Mouse (Mus musculus) c-Kit-positive CD71-positive TER-119-negative erythroid progenitor cells, embryonic 14.5 days (primary cell): ENCODE data around the gene Gm5039.
"Not testable (repeated sequence)": the region's sequence is repeated elsewhere in the genome, so short reads cannot be mapped to it uniquely, and the experiment has no call there.

Experiments used
- DNase-seq: peaks from one replicate; pipeline ENCODE4 v3.0.0-alpha.2; 2013; ENCODE audit warnings: low read depth

Gm5039 gene

GRCm38 (mm10) chr12:88323926-88324325 lies at the start of gene Gm5039:
Gene Gm5039, minus strand, starts transcription at chr12:88324026.
- DNase-seq: not testable (repeated sequence)

DNA sequence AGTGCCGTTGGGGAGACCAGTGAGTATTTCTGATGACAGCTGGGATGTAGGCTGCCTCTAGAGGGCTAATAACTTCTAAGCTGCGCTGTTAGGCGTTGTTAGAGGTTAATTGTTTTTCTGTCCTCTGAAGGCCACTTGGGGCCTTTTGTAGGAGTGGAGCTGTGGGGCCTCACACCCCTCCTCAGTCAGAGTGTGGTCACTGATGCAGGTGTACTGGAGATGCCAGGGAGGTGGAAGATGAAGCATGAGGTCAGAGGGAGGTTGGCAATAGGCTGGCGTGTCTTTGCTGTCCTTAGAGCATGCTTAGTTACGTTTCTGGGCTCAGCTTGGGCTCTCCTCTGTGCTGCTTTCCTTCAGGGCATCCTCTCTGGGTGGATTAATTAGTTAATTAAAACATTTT lies 48.2 kb upstream of the Gm5039 start:
- DNase-seq: no peak

DNA sequence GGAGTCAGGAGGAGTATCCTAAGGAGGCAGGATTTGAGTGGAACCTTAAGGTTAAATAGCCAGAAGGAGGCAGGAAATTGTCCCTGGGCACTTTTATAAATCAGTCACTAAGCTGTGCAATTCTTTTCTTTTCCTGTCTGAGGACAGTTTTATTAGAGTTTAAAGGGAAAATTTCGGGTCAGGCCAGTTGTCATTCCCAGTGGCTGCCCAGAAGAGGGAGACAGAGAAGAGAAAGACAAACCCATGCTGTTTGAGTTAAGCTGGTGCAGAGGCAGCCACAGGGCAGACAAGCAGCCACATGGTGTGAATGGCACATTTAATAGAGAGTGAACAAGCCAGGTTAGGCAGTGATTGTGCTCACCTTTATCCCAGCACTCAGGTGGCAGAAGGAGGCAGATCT lies 46.5 kb upstream of the Gm5039 start:
- DNase-seq: not testable (repeated sequence)

DNA sequence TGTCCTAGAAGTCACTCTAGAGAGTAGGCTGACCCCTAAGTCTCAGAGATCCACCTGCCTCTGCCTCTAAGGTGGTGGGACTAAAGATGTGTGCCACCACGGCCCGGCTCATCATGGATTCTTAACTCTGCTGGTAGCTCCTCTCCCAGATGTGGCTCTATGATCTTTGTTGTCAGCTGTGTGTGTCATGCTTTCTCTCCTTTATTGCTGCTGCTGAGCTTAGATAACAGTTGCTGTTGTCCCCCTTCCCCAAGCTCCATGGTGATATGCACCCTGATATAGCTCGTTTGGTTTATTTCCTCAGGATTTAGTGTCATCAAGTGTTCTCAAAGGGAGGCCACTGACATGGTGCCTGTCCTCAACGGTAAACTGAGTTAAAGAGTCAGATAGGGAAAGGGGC lies 45.9 kb upstream of the Gm5039 start:
- DNase-seq: peak; percentile 14

GRCm38 (mm10) chr12:88368618-88369017 lies 44.8 kb upstream of the Gm5039 start:
- DNase-seq: no peak

DNA sequence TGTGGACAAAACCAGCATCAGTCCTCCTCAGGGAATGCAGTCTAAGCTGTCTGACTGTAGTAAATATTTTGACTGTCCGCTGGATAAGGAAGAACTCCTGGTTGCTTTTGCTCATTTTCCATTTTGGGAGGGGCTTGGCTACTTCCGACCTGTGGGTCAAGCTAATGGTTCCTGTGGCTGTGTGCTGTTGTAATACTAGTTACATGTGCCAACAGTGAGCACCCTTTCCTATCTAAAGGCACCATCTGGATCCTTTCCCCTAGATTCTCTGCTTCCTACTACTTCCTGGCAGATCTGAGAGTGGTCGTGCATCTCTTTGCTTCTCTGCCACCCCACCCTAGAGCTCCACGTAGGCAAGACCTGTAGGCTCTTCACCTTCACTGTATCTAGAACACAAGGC lies 43.8 kb upstream of the Gm5039 start:
- DNase-seq: no peak

DNA sequence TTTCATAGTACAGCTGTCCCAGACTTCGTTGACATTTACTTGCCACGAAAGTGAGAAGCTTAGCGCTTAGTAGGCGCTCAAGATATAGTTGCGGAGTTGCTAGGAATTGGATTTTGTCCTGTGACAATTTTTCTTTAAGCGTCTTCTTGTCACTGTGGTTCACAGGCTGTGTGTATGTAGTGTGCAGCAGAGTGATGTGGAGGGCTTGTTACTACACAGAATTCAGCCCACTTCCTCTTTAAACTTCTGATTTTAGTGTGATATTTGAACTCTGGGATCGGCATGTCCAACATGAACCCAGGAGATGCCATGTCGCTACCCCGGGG lies 37.3 kb upstream of the Gm5039 start:
- DNase-seq: no peak

DNA sequence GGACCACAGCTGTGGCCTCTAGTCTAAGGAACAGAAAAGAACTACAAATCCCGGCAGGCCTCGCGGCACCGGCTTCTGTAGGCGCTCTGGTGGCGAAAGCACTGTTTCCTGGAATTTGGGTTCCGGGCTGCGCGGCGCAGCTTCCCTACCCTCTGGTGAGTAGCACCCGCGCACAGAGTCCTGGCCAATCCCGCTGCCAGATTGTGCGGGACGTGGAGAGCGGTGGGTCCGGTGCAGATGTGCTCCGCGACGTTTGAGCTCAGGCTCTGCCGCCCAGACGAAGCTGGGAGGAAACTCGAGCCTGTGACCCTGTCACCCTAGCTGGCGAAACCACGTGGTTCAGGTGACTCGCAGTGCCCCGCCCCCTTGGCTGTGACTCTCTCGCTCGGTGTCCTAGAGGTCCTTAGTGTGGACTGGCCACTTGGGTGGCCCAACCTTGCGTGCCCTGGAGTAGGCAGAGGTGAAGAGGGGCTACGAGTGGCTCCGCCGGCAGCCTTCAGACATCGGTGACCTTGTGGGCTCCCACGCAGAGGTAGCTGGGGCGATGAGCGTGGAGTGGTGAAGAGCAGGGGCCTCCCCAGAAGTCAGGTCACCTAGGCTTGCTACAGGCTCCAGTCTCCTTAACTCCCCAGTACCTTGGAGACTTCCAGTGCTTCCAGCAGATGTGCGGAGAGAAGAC lies 36.8 kb upstream of the Gm5039 start, which contains the start of gene Adck1:
Gene Adck1 (plus strand): TSS at position 114 of the 679 bp plus-strand sequence.
- peak; percentile 76 for DNase-seq

- no peak for DNase-seq
These were observed 30.4 kb upstream of the Gm5039 start for GRCm38 (mm10) chr12:88354182-88354702.

DNA sequence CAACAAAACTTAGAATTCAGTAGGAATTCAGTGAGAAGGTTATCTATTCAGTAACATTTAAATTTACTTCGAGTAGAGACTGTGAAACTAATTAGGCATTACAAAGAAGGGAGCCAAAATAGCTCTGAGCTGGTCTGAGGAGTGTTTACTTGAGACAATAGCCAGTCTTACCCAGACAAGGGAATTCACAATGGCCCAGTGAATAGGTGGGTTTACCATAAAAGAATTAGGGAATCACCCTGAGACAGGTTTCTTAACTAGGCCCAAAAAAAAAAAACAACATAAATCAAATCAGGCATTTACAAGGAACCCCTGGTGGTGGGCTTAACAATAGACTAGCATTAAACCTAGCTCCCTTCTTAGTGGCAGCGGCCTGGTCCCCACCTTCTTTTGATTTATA lies 17.5 kb upstream of the Gm5039 start:
- DNase-seq: not testable (repeated sequence)

DNA sequence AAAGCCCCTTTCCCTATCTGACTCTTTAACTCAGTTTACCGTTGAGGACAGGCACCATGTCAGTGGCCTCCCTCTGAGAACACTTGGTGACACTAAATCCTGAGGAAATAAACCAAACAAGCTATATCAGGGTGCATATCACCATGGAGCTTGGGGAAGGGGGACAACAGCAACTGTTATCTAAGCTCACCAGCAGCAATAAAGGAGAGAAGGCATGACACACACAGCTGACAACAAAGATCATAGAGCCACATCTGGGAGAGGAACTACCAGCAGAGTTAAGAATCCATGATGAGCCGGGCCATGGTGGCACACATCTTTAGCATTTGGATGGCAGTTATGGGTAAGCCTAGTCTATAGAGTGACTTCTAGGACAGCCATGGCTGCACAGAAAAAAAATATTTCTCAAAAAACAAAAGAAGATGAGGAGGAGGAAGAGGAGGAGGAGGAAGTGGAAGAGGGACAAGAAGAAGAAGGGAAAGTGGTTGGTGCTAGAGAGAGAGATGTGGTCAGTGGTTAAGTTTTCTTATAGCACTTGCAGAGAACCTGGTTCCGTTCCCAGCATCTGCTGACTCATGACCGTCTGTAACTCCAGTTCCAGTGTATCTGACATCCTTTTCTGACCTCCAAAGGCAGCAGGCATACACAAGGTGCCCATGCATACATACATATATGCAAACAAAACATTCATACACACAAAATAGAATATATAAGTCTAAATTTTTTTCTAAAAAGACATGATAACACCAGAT lies 13.0 kb upstream of the Gm5039 start:
- not testable (repeated sequence) for DNase-seq

- DNase-seq: no peak
These were observed 9.3 kb downstream of the Gm5039 start for GRCm38 (mm10) chr12:88314556-88314955.

- DNase-seq: not testable (repeated sequence)
These were observed 26.7 kb downstream of the Gm5039 start for GRCm38 (mm10) chr12:88297171-88297570.

DNA sequence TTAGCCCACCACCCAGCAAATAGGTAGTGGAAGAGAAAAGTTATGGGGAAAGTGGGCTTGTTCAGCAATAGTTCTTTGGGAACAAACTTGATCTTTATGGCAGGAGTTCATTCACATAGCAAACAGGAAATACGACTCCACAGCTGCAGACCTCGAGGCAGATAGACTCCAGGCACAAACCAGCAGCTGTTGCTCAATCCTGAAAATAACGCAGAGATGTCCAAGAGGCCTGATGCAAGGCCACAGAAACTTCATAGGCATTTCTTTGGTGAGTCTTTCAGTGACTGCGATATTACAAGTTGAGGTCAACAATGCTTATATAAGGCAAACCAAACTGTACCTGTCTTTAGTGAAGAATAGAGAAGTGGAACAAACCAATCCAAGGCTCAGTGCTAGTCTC lies 30.7 kb downstream of the Gm5039 start:
- DNase-seq: not testable (repeated sequence)

DNA sequence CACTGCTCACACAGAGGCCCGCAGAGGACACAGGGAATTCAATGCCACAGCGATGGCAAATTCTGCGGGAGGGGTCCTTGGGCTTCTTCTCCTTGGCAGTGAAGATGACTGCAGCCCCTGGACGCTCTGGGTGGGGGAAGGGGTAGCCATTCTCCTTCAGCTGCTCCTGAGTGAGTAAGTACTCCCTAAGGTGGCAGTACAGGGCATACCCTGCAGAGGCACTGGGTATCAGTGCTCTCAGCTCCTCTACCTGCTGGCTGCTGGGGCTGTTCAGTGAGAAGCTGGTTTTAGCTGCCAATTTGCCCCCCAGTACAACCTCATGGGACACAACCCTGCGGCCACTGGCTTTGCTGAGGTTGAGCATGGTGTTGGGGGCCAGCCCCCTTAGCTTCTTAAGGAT lies 38.6 kb downstream of the Gm5039 start:
- DNase-seq: not testable (repeated sequence)

- not testable (repeated sequence) for DNase-seq
These were observed 49.4 kb downstream of the Gm5039 start, which contains the start of gene Gm5662 for GRCm38 (mm10) chr12:88274400-88274799. Gene Gm5662, minus strand, starts transcription at chr12:88274500.
